24 mouse cellular contexts compared by ENCODE assay signal in genomic region chr6:24599179-24599578, GRCm38 (mm10). TPM values are rescaled to one million over a fixed set of nuclear protein-coding genes. Genes with fewer than 3 reads are reported as not detected.
"Had no signal": no experiment of that assay in that cellular context is flagged by ENCODE, and none has a peak within 500 bp of the region (broad histone marks: within the 10 kb centered on the region; RNA-seq: fewer than 3 reads in every experiment).

No protein-coding gene starts in this region.

- H3K4me3 ChIP-seq: limb, embryonic 12.5 days; limb, embryonic 15.5 days; midbrain, embryonic 12.5 days; midbrain, embryonic 15.5 days; neural tube, embryonic 13.5 days; stomach, embryonic 15.5 days had no signal

- H3K4me1 ChIP-seq: limb, embryonic 12.5 days; limb, embryonic 15.5 days; midbrain, embryonic 15.5 days; neural tube, embryonic 13.5 days; stomach, embryonic 15.5 days had no signal

- H3K9ac ChIP-seq: limb, embryonic 12.5 days; limb, embryonic 15.5 days; liver, embryonic 14.5 days; liver, postnatal 0 days; lung, embryonic 14.5 days; midbrain, embryonic 12.5 days; midbrain, embryonic 15.5 days; neural tube, embryonic 13.5 days; stomach, embryonic 15.5 days had no signal

- H3K9me3 ChIP-seq: limb, embryonic 12.5 days; limb, embryonic 15.5 days; midbrain, embryonic 12.5 days; midbrain, embryonic 15.5 days; neural tube, embryonic 13.5 days; stomach, embryonic 15.5 days had no signal

- H3K4me2 ChIP-seq: limb, embryonic 12.5 days; limb, embryonic 15.5 days; liver, embryonic 11.5 days; lung, embryonic 14.5 days; midbrain, embryonic 12.5 days; midbrain, embryonic 15.5 days; neural tube, embryonic 13.5 days; stomach, embryonic 15.5 days had no signal

- H3K36me3 ChIP-seq: limb, embryonic 12.5 days; limb, embryonic 15.5 days; midbrain, embryonic 12.5 days; midbrain, embryonic 15.5 days; neural tube, embryonic 13.5 days; stomach, embryonic 15.5 days had no signal

- H3K27ac ChIP-seq: limb, embryonic 12.5 days; limb, embryonic 15.5 days; liver, embryonic 14.5 days; macrophage; midbrain, embryonic 12.5 days; midbrain, embryonic 15.5 days; neural tube, embryonic 13.5 days; stomach, embryonic 15.5 days had no signal

- H3K27me3 ChIP-seq: limb, embryonic 12.5 days; limb, embryonic 15.5 days; midbrain, embryonic 12.5 days; midbrain, embryonic 15.5 days; neural tube, embryonic 13.5 days; stomach, embryonic 15.5 days had no signal

- ATAC-seq: liver, postnatal 0 days; lung, postnatal 0 days; midbrain, embryonic 15.5 days had no signal

- DNase-seq: kidney, postnatal 14 days; kidney, postnatal 4 days; left cerebral cortex, postnatal 4 days; liver, postnatal 0 days; lung, embryonic 14.5 days; retina, postnatal 1 day; right cerebral cortex, postnatal 25 days; spleen, adult 18-20 months; thymus, postnatal 25 days had no signal

RNA-seq across cellular contexts. Expression of gene Lmod2, which starts 1.6 kb away (rescaled TPM):
- total RNA-seq: layer of hippocampus, adult 18-20 months; layer of hippocampus, postnatal 14 days; left cerebral cortex, postnatal 14 days; left cerebral cortex, postnatal 4 days; megakaryocyte, adult 5-6 weeks; neutrophil, adult 5-6 weeks had no signal
- polyA plus RNA-seq: limb, embryonic 12.5 days; macrophage; midbrain, embryonic 12.5 days; midbrain, embryonic 15.5 days had no signal
